In the genomic region with DNA sequence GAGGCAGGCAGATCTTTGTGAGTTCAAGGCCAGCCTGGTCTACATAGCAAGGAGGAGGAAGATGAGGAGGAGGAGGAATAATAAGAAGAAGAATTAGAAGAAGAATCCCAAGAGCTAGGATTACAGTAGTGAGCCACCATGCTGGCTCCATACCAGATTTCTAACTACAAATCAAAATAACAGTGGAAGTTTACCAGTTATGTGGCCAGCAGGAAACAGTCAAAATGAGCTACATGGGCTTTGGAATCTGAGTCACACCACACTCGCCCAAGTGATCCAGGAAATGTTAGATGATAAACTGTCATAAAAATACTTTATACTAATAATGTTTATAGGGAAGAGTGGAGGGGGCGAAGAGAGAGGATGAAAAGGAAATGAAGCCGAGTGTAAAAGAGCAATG, we compare ENCODE assay signal across 27 mouse cellular contexts. TPM values are rescaled to one million over a fixed set of nuclear protein-coding genes. Genes with fewer than 3 reads are reported as not detected.
DNase-seq lines count a peak whose midpoint lies in the region; TF ChIP-seq lines count a peak whose summit lies in the region.
"Had no signal": no experiment of that assay in that cellular context is flagged by ENCODE, and none has a peak within 500 bp of the region (broad histone marks: within the 10 kb centered on the region; RNA-seq: fewer than 3 reads in every experiment).

No protein-coding gene starts in this region.

- H3K79me2 ChIP-seq in myocyte (ENCODE audit: control insufficient read depth, insufficient read depth) = no peaks in the 10 kb centered on the region

- DNase-seq in adrenal gland, adult 2 months = peak; percentile 16
- no peak for DNase-seq in adrenal gland, postnatal 10 days
- DNase-seq in kidney, postnatal 14 days = peak; percentile 51
- DNase-seq in kidney, adult 8-10 months = no peak
- peak; percentile 68 for DNase-seq in 3134 (ENCODE audit: extremely low read depth, insufficient read length, low spot score)
- DNase-seq in thymus, postnatal 4 days = no peak
- DNase-seq: adrenal gland, adult 8-10 months; cerebellum, adult 8-10 months; cerebellum, postnatal 25 days; forebrain, postnatal 0 days; heart, postnatal 4 days; kidney, adult 11 months; kidney, postnatal 4 days; lung, adult 18-20 months; midbrain, embryonic 14.5 days; retina, postnatal 1 day; right cerebral cortex, postnatal 14 days had no signal

- TF ChIP-seq POLR2A in myocyte (IDR thresholded peaks at IDR 0.05; ENCODE audit: insufficient read length, low read depth) = no peak

- no peaks in the 10 kb centered on the region for H3K27me3 ChIP-seq in myocyte (ENCODE audit: control insufficient read depth, insufficient read depth, insufficient read length)
- H3K27me3 ChIP-seq: embryonic facial prominence, embryonic 15.5 days; forebrain, embryonic 12.5 days; hindbrain, embryonic 13.5 days; limb, embryonic 13.5 days; liver, embryonic 12.5 days; neural tube, embryonic 15.5 days; stomach, embryonic 15.5 days had no signal

- H3K36me3 ChIP-seq in myocyte (ENCODE audit: control insufficient read depth, insufficient read depth) = no peaks in the 10 kb centered on the region

- H3ac ChIP-seq in myocyte (ENCODE audit: control insufficient read depth, insufficient read length) = no peak overlapping the region

- H3K4me3 ChIP-seq in myocyte = no peak overlapping the region
- H3K4me3 ChIP-seq: embryonic facial prominence, embryonic 10.5 days; embryonic facial prominence, embryonic 15.5 days; forebrain, embryonic 12.5 days; hindbrain, embryonic 13.5 days; limb, embryonic 13.5 days; liver, embryonic 12.5 days; neural tube, embryonic 15.5 days; stomach, embryonic 15.5 days had no signal

- H3K4me2 ChIP-seq in myocyte (ENCODE audit: low read depth) = peak overlapping the region; percentile 60
- H3K4me2 ChIP-seq: embryonic facial prominence, embryonic 15.5 days; forebrain, embryonic 12.5 days; heart, embryonic 11.5 days; hindbrain, embryonic 13.5 days; limb, embryonic 13.5 days; liver, embryonic 12.5 days; neural tube, embryonic 15.5 days; stomach, embryonic 15.5 days had no signal

TF ChIP-seq in myocyte, 11 proteins besides CTCF, POLR2A, EP300 and RAD21:
- no peak for TF ChIP-seq SRF (IDR thresholded peaks at IDR 0.05; ENCODE audit: control insufficient read depth, insufficient read length, low read depth)
- TF ChIP-seq CEBPB (IDR thresholded peaks at IDR 0.05; ENCODE audit: insufficient read depth, poor library complexity, severe bottlenecking) = no peak
- no peak for TF ChIP-seq POLR2AphosphoS2 (IDR thresholded peaks at IDR 0.05; ENCODE audit: insufficient read length, low read depth)
- no peak for TF ChIP-seq TCF3 (IDR thresholded peaks at IDR 0.05; ENCODE audit: insufficient read length, low read depth)
- TF ChIP-seq MYOD1 (IDR thresholded peaks at IDR 0.05; ENCODE audit: control insufficient read depth in 1 of 3, insufficient read length in 2 of 3, low read depth in 2 of 3) = no peak
- no peak for TF ChIP-seq USF1 (IDR thresholded peaks at IDR 0.05; ENCODE audit: low read depth)
- no peak for TF ChIP-seq E2F4 (IDR thresholded peaks at IDR 0.05; ENCODE audit: insufficient read depth)
- no peak for TF ChIP-seq MYOG (IDR thresholded peaks at IDR 0.05; ENCODE audit: control insufficient read depth in 1 of 3, insufficient read depth in 1 of 3, insufficient read length in 2 of 3, low read depth in 2 of 3)
- no peak for TF ChIP-seq TCF12 (IDR thresholded peaks at IDR 0.05; ENCODE audit: insufficient read depth, poor library complexity, severe bottlenecking)
- no peak for TF ChIP-seq REST (IDR thresholded peaks at IDR 0.05; ENCODE audit: insufficient read depth, insufficient read length)
- TF ChIP-seq MAX (IDR thresholded peaks at IDR 0.05; ENCODE audit: low read depth) = no peak

RNA-seq across cellular contexts. Expression of a gene that starts 24.7 kb away (rescaled TPM):
- total RNA-seq in adrenal gland, adult 2 months (2021) = 10 to 100 TPM; 16.7 to 24.6 TPM
- polyA plus RNA-seq in adrenal gland, adult 2 months (2012; rRNA removed) = 3.1 and 7.5 TPM in 2 replicates
- 10 to 100 TPM; 17.0 to 18.6 TPM for total RNA-seq in adrenal gland, postnatal 10 days (2021)
- 4.3 TPM for polyA plus RNA-seq in myocyte (2012; fragmentation: generic; extraction: Trizol)

RNA-seq across cellular contexts. Expression of a gene that starts 38.2 kb away (rescaled TPM):
- total RNA-seq in adrenal gland, adult 2 months (2021) = 10 to 100 TPM; 10.8 to 14.1 TPM
- 2.2 and 3.6 TPM in 2 replicates for polyA plus RNA-seq in adrenal gland, adult 2 months (2012; rRNA removed)
- total RNA-seq in adrenal gland, postnatal 10 days (2021) = 10 to 100 TPM in 1 of 2 experiments, 1 to 10 TPM in 1; 9.8 to 11.3 TPM
- polyA plus RNA-seq in myocyte (2012; fragmentation: generic; extraction: Trizol) = 12.0 TPM

RNA-seq across cellular contexts. Expression of a gene that starts 38.2 kb away (rescaled TPM):
- total RNA-seq in adrenal gland, adult 2 months (2021) = 10 to 100 TPM; 24.6 to 26.8 TPM
- 8.4 and 12.5 TPM in 2 replicates for polyA plus RNA-seq in adrenal gland, adult 2 months (2012; rRNA removed)
- total RNA-seq in adrenal gland, postnatal 10 days (2021) = 10 to 100 TPM; 25.5 to 30.9 TPM
- polyA plus RNA-seq in myocyte (2012; fragmentation: generic; extraction: Trizol) = 23.5 TPM

Comparison
In these comparisons a context has a peak if more than half of its experiments do, and no peak if none do; other contexts are left out.
1. DNase-seq: peak in adrenal gland, adult 2 months (single experiment), kidney, postnatal 14 days (single experiment) and 3134 (single experiment); none in adrenal gland, postnatal 10 days (single experiment), kidney, adult 8-10 months (0 of 2) and thymus, postnatal 4 days (single experiment).